Mouse (Mus musculus): ENCODE data around the gene Pgf. TPM values are rescaled to one million over a fixed set of nuclear protein-coding genes. Genes with fewer than 3 reads are reported as not detected.

Gene Pgf
- polyA plus RNA-seq, 1 experiment: 0.84 TPM

DNA sequence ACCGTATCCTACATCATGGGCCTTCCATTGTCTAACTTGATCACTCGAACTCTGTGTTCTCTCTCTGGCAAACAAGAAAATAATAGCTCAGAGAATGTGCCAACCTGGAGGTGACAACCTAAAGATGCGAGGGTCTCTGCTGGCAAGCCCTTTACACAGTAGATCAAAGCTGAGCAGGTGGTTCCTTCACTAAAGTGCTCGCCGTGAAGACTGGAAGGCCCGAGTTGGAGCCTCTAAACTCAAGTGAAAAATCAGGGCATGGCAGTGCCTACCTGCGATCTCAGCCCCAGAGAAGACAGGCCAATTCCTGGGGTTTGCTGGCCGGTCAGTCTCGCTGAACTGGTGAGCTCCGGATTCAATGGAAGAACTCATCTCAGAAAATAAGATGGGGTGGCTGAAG lies 15.6 kb upstream of the Pgf start:
- no peak overlapping the region for H3K27ac ChIP-seq (ENCODE audit: insufficient read depth, low read length)
- no peak for TF ChIP-seq CTCF (IDR thresholded peaks at IDR 0.05; ENCODE audit: extremely low read depth, insufficient read depth, insufficient read length, insufficient replicate concordance)
- no peak overlapping the region for H3K4me3 ChIP-seq (ENCODE audit: extremely low read depth, insufficient read depth, insufficient read length)
- no peaks in the 10 kb centered on the region for H3K27me3 ChIP-seq (ENCODE audit: control insufficient read depth, insufficient read depth, low read length)
- no peak for DNase-seq (ENCODE audit: low read depth in 1 of 2, low spot score in 2 of 2)
- H3K4me1 ChIP-seq (ENCODE audit: control insufficient read depth, insufficient read depth, insufficient read length): peaks cover 9% of the 10 kb centered on the region
- H3K36me3 ChIP-seq (ENCODE audit: control insufficient read depth, insufficient read depth, low read length): no peaks in the 10 kb centered on the region
- WGBS: 66% methylated on average over 10 of the region's 10 CpGs

DNA sequence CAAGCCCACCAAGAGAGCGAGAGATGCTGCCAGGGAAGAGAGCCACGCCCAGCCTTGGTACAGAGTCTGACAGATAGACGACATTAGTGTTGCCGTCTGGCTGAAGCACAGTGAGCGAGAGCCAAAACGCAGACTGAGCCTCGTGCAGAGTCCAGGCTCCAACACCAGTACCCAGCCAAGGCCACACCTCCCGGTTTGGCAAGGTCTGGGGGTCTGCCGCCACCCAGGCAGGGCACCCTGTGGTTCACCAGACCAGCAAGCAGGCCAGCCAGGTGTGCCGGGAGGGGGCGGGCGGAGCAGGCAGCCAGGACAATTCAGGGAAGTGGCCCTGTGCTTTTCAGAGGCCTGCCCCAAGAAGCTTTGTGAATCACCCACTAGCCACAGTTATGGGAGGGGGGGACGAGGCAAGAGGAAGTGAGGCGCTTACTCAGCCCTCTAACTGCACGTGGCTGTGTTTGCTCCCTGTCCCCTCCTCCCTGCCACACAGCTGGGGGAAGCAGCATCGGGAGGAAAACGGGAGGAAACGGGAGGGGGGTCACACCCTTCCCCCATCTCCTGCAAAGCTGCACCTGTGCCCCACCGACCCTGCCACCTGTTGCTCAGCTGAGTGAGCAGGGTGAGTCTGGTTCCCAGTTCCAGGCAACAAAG lies 15.0 kb upstream of the Pgf start:
- Histone ChIP-seq H3K4me3 (ENCODE audit: extremely low read depth, insufficient read depth, insufficient read length) (no peak overlapping the region), H3K4me1 (ENCODE audit: control insufficient read depth, insufficient read depth, insufficient read length) (peaks cover 9% of the 10 kb centered on the region), H3K36me3 (ENCODE audit: control insufficient read depth, insufficient read depth, low read length) (no peaks in the 10 kb centered on the region), H3K27ac (ENCODE audit: insufficient read depth, low read length) (no peak overlapping the region), H3K27me3 (ENCODE audit: control insufficient read depth, insufficient read depth, low read length) (no peaks in the 10 kb centered on the region)
- 12% methylated on average over 18 of the region's 19 CpGs for WGBS
- DNase-seq (ENCODE audit: low read depth in 1 of 2, low spot score in 2 of 2): peak in 1 of 2 experiments; percentile 24
- TF ChIP-seq POLR2A (IDR thresholded peaks at IDR 0.05; ENCODE audit: low read depth, low read length) (no peak), CTCF (IDR thresholded peaks at IDR 0.05; ENCODE audit: extremely low read depth, insufficient read depth, insufficient read length, insufficient replicate concordance) (no peak)

DNA sequence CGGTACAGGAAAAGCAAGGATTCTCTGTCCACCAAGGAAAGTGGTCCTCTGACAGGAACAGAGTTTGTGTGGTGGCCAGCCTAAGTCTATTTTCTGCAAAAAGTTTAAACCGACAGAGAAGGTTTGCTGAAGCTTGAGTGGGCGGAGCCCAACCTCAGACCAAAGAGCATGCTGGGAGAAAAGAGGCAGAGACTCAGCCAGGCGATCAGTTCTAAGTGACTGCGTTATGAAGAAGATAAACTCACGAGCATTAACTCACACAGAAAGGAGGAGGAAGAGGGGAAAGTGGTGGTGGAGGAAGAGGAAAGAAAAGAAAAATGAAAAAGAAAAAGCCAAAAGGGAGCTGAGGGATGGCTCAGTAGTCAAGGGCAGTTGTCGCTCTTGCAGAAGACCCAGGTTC lies 12.7 kb upstream of the Pgf start:
- Histone ChIP-seq H3K4me3 (ENCODE audit: extremely low read depth, insufficient read depth, insufficient read length) (no peak overlapping the region), H3K27ac (ENCODE audit: insufficient read depth, low read length) (no peak overlapping the region), H3K4me1 (ENCODE audit: control insufficient read depth, insufficient read depth, insufficient read length) (peaks cover 9% of the 10 kb centered on the region), H3K36me3 (ENCODE audit: control insufficient read depth, insufficient read depth, low read length) (no peaks in the 10 kb centered on the region), H3K27me3 (ENCODE audit: control insufficient read depth, insufficient read depth, low read length) (no peaks in the 10 kb centered on the region)
- 84% methylated on average over 7 of the region's 7 CpGs for WGBS
- no peak for DNase-seq (ENCODE audit: low read depth in 1 of 2, low spot score in 2 of 2)
- no peak for TF ChIP-seq CTCF (IDR thresholded peaks at IDR 0.05; ENCODE audit: extremely low read depth, insufficient read depth, insufficient read length, insufficient replicate concordance)
- TF ChIP-seq POLR2A (IDR thresholded peaks at IDR 0.05; ENCODE audit: low read depth, low read length): no peak

DNA sequence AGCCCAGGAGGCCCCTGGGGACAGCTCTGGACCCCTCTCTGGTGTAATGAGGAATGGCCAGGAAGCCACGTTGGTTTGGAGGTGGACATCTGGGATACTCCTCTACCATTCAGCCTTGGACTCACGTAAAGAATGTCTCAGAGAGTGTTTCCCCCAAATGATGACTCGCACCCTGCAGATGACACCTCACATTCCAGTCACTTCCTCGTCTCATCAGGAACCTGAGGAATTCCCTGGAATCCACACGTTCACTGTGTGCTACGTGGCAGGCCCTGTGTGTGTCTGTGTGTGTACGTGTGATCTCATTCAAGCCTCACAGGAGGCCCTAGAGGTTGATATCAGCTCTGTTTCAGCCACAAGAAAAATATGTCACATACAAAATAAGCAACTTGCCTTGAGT lies 8.8 kb upstream of the Pgf start:
- 84% methylated on average over 7 of the region's 7 CpGs for WGBS
- H3K27ac ChIP-seq (ENCODE audit: insufficient read depth, low read length): no peak overlapping the region
- no peak for DNase-seq (ENCODE audit: low read depth in 1 of 2, low spot score in 2 of 2)
- H3K36me3 ChIP-seq (ENCODE audit: control insufficient read depth, insufficient read depth, low read length): no peaks in the 10 kb centered on the region
- no peaks in the 10 kb centered on the region for H3K27me3 ChIP-seq (ENCODE audit: control insufficient read depth, insufficient read depth, low read length)
- peaks cover 7% of the 10 kb centered on the region; the same call in 1 of the 2 replicates for H3K4me1 ChIP-seq (ENCODE audit: control insufficient read depth, insufficient read depth, insufficient read length)
- H3K4me3 ChIP-seq (ENCODE audit: extremely low read depth, insufficient read depth, insufficient read length): no peak overlapping the region
- TF ChIP-seq POLR2A (IDR thresholded peaks at IDR 0.05; ENCODE audit: low read depth, low read length): no peak
- no peak for TF ChIP-seq CTCF (IDR thresholded peaks at IDR 0.05; ENCODE audit: extremely low read depth, insufficient read depth, insufficient read length, insufficient replicate concordance)

DNA sequence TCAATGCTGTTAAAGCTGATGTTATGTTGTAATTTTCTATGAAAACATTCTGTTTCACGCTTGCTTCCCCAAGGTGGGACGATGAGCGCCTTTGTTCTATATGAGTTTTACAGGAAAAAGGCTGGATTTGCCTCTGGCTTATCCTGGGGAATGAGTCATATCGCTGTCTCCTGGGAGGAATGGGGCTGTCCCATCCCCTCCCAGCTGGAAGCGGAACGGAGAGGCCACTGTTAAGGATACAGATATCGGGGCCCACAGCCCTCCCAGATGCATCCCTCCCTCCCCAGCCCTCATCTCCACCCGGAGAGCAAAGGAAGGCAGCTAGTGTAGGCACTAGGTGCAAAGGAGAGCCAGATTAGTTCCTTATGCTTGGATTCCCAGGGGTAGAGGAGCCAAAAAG lies 8.2 kb upstream of the Pgf start:
- no peaks in the 10 kb centered on the region for H3K36me3 ChIP-seq (ENCODE audit: control insufficient read depth, insufficient read depth, low read length)
- H3K27me3 ChIP-seq (ENCODE audit: control insufficient read depth, insufficient read depth, low read length): no peaks in the 10 kb centered on the region
- peaks cover 7% of the 10 kb centered on the region; the same call in 1 of the 2 replicates for H3K4me1 ChIP-seq (ENCODE audit: control insufficient read depth, insufficient read depth, insufficient read length)
- no peak overlapping the region for H3K27ac ChIP-seq (ENCODE audit: insufficient read depth, low read length)
- TF ChIP-seq POLR2A (IDR thresholded peaks at IDR 0.05; ENCODE audit: low read depth, low read length): no peak
- TF ChIP-seq CTCF (IDR thresholded peaks at IDR 0.05; ENCODE audit: extremely low read depth, insufficient read depth, insufficient read length, insufficient replicate concordance): no peak
- 89% methylated on average over 8 of the region's 8 CpGs for WGBS
- no peak for DNase-seq (ENCODE audit: low read depth in 1 of 2, low spot score in 2 of 2)
- no peak overlapping the region for H3K4me3 ChIP-seq (ENCODE audit: extremely low read depth, insufficient read depth, insufficient read length)

DNA sequence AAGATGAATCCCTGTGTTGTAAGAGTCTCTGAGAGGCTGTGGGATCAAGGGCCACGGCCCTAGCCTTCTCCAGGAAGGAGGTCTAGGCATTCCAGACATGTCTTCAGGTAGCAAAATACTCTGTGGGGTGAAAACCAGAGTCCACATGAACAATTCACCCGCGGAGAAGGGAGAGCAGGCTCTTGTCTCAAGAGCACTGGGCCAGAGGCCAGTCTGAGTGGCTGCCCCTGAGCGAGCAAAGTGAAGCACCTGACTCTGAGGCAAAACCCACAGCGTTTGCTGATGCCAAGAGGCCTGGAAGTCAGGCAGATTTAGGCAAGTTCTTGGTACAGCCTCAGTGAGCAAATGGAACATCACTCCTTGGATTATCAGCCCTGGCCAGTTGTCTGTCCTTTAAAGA lies 6.5 kb upstream of the Pgf start:
- Histone ChIP-seq H3K27me3 (ENCODE audit: control insufficient read depth, insufficient read depth, low read length) (no peaks in the 10 kb centered on the region), H3K4me1 (ENCODE audit: control insufficient read depth, insufficient read depth, insufficient read length) (peaks cover 7% of the 10 kb centered on the region; the same call in 1 of the 2 replicates), H3K4me3 (ENCODE audit: extremely low read depth, insufficient read depth, insufficient read length) (no peak overlapping the region), H3K27ac (ENCODE audit: insufficient read depth, low read length) (no peak overlapping the region), H3K36me3 (ENCODE audit: control insufficient read depth, insufficient read depth, low read length) (no peaks in the 10 kb centered on the region)
- no peak for DNase-seq (ENCODE audit: low read depth in 1 of 2, low spot score in 2 of 2)
- TF ChIP-seq CTCF (IDR thresholded peaks at IDR 0.05; ENCODE audit: extremely low read depth, insufficient read depth, insufficient read length, insufficient replicate concordance) (no peak), POLR2A (IDR thresholded peaks at IDR 0.05; ENCODE audit: low read depth, low read length) (no peak)
- 71% methylated on average over 5 of the region's 5 CpGs for WGBS

DNA sequence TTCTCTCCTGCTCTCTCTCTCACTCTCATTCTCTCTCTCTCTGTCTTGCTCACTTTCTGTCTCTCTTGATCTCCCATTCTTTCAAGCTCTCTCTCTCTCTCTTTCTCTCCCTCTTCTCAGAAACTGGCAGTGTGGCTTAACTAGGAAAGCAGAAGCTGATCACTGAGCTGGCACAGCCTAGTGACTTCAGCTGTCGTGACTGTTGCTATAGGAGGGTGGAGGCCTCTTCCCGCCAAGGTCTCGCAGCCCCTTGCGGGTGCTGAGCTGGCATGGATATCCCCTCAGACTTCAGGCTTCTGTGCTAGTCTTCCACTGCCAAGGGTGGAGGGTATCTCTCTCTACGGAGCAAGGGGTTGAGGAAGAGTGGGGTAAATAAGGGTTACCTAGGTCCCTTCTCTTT lies 5.3 kb upstream of the Pgf start:
- H3K27me3 ChIP-seq (ENCODE audit: control insufficient read depth, insufficient read depth, low read length): no peaks in the 10 kb centered on the region
- peaks cover 7% of the 10 kb centered on the region; the same call in 1 of the 2 replicates for H3K4me1 ChIP-seq (ENCODE audit: control insufficient read depth, insufficient read depth, insufficient read length)
- no peak overlapping the region for H3K27ac ChIP-seq (ENCODE audit: insufficient read depth, low read length)
- DNase-seq (ENCODE audit: low read depth in 1 of 2, low spot score in 2 of 2): no peak
- no peak for TF ChIP-seq POLR2A (IDR thresholded peaks at IDR 0.05; ENCODE audit: low read depth, low read length)
- TF ChIP-seq CTCF (IDR thresholded peaks at IDR 0.05; ENCODE audit: extremely low read depth, insufficient read depth, insufficient read length, insufficient replicate concordance): no peak
- no peaks in the 10 kb centered on the region for H3K36me3 ChIP-seq (ENCODE audit: control insufficient read depth, insufficient read depth, low read length)
- WGBS: 21% methylated on average over 5 of the region's 5 CpGs
- H3K4me3 ChIP-seq (ENCODE audit: extremely low read depth, insufficient read depth, insufficient read length): no peak overlapping the region
